Mouse (Mus musculus) olfactory bulb, adult 2 months (tissue): ENCODE results near the gene Atg2a.

Experiments used
- CTCF ChIP-seq: fragments of 200-500 bp; IDR thresholded peaks from 2 replicates; pipeline ENCODE4 v1.5.1; 2012; ENCODE audit warnings: low read depth, mild to moderate bottlenecking, low read length, moderate library complexity; ENCODE audit not compliant: insufficient read depth
- POLR2A ChIP-seq: fragments of 200-500 bp; IDR thresholded peaks from 2 replicates; pipeline ENCODE4 v1.6.1; 2012; ENCODE audit warnings: mild to moderate bottlenecking, low read depth, low read length, moderate library complexity; ENCODE audit not compliant: insufficient read depth

DNA sequence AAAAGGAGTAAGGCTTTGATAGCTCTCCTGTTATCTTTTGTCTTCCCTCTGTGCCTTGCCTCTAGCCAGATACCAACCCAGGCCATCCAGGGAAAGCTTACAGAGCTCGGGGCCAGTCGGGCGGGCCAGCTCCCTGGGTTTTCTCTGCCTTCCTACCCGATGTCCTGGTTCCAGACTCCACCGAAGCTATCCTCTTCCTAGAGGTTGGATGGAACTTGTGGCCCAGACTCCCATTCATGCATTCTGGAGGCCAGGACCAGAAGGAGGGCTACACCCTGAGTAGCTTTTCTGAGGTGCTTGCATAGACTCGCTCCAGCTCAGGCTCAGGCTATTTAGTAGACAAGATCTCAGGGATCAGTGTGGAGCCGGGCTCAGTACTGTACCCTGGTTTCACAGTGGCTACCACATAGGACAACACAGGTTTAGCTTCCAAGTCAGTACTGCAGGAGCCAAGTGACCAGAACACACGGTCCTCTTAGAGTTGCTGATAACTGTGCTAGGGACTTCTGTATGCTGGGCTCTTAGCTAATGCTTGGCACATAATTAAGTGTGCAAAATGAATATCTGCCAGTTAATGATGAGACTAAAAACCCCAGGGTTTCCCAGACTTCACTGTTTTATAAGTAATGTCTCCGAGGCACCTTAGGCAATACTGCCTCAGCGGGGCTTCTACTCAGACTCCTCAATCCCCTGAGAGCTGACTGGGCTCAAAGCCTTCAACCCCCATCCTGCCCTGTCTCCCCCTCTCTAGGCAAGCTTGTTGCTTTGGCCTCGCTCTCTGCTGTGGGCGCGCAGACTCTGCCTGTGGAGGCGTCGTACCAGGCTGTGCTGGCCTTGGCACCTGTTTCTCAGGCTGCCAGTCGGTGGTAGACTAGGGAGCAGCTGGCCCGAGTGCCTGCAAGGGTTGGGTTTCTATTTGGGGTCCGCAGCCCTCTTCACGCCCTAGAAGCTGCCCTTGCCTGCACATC lies 45.2 kb downstream of the Atg2a start:
- TF ChIP-seq POLR2A (no peak), CTCF (no peak)
